Mouse (Mus musculus) adipocyte (in vitro differentiated cells): ENCODE results near the gene Car10.
A peak's percentile ranks its signal among the peaks of the same experiment; 100 is the strongest.

Experiments
- DNase-seq: peaks from one replicate; pipeline ENCODE4 v3.0.0-alpha.2; 2016; ENCODE audit warnings: low spot score

Gene Car10

GRCm38 (mm10) chr11:93097941-93098828 is at the start of gene Car10:
TSS of gene Car10 (plus strand) at chr11:93098028.
- DNase-seq: no peak

DNA sequence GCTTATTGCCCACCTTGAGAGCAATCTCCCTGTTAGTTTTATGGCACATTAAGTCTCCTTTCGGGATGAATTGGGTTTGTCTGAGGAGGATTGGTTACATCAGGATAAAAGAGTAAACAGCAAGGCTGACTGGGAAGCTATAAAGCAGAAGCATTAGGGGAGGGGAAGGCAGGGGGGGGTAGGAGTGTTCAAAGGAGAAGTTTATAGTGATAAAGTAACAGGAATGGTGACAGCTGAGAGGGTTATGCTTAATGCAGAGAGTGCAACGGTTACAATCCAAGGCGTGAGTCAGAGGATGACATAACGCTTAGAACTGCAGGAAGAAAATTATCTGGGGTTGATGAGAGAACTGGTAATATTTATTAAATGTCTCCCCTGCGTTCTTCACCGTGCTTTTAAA is 32.8 kb upstream of the Car10 start:
- DNase-seq: no peak

GRCm38 (mm10) chr11:93065656-93066181 is 32.1 kb upstream of the Car10 start:
- DNase-seq: no peak

DNA sequence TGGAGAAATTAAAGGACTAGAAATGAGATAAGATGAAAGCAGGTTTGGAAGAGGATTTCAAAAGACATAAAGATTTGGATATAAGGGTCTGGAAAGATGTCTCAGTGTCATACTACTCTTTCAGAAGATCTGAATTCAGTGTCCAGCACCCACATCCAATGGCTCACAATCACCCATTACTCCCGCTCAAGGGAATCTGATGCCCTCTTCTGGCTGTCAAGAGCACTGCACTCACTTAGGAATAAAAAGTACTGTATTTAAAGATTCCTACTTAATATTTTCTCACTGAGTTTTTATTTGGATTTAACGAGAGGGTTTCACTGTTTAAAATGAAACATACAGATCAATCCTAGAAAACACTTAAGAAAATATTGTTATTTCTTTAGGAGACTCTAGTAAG is 2.2 kb upstream of the Car10 start:
- DNase-seq: no peak

GRCm38 (mm10) chr11:93097001-93097400 is 827 bp upstream of the Car10 start:
- DNase-seq: peak; percentile 14

DNA sequence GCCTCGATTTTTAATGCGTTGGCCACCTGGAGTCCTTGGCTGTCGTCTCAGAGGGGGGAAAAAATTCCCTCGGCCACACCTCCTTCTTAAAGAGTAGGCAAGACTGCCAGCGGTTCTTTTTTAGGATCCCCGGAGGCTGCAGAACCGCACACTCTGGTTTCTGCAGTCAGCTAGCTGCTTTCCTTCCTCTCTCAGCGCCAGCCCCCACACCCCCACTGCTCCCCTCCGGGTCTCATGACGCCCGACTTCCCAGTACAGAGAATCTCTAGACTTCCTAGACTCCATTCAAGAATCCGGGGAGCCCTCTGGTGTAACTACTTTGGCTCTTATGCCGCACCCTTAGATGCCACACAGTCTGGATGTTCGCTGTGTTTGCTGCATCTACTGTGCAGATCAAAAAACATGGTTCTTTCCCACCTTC is 387 bp upstream of the Car10 start:
- DNase-seq: no peak

DNA sequence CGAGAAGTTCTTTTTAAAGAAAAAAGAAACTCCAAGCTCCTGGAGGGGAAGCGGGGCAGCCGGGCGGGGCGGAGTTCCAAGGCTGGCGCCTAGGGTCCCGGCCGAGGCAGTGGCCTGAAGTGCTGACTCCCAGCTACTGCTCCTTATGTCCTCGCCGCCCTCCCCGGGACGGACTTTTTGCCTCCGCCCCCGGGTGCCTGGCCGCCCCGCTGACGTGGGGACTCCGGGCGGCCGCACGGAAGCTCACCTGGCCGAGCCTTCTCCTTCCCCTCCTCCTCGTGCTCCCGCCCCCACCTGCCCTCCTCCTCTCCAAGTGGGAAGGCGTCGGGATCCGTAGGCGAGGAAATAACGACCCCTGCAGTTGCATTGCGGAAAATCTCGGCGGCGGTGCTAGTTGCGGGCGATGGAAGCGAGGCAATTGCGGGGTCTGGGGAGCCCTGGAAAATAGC is 1.1 kb downstream of the Car10 start:
- DNase-seq: no peak

DNA sequence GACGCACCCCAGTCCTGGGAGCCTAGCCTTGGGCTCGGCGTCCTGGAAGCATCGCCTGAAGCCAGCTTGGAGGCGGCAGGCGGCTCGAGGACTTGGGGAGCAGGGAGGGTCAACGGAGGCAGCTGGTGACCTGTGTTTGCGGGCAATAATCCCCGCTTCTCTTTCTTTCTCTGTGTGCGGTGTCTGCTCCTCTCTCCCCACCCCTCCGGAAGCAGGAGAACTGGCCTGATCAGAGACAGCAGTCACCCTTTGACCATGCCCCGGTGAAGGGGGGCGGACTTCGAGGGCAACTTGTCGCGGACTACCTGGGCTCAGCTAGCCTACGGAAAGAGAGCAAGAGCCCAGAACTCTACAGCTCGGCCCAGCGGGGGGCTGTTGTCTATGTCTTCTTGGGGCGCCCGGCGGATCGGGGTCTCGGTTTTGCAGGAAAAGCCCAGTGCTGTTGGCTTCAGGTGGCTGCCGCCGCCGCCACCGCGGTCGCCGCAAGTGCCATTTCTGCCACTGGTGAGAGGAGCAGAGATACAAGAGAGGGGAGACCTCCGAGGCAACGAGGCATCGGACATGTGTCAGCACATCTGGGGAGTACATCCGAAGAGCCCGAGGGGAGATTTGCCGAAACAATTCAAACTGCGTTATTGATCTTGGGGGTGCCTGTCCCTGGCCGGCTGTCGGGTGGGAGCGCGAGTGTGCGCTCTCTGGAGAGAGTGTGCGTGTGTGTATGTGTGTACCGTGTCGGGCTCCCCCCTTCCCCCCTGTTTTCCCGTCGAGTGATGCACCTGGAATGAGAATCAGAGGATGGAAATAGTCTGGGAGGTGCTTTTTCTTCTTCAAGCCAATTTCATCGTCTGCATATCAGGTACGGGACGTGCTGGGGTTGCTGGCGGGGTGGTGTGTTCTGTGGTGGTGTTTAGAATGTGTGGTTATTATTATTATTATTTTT is 1.9 kb downstream of the Car10 start:
- DNase-seq: no peak

GRCm38 (mm10) chr11:93100606-93101005 is 2.8 kb downstream of the Car10 start:
- DNase-seq: no peak

- DNase-seq: no peak
Measured at GRCm38 (mm10) chr11:93101106-93101505, 3.3 kb downstream of the Car10 start.

GRCm38 (mm10) chr11:93102321-93102720 is 4.5 kb downstream of the Car10 start:
- DNase-seq: no peak

DNA sequence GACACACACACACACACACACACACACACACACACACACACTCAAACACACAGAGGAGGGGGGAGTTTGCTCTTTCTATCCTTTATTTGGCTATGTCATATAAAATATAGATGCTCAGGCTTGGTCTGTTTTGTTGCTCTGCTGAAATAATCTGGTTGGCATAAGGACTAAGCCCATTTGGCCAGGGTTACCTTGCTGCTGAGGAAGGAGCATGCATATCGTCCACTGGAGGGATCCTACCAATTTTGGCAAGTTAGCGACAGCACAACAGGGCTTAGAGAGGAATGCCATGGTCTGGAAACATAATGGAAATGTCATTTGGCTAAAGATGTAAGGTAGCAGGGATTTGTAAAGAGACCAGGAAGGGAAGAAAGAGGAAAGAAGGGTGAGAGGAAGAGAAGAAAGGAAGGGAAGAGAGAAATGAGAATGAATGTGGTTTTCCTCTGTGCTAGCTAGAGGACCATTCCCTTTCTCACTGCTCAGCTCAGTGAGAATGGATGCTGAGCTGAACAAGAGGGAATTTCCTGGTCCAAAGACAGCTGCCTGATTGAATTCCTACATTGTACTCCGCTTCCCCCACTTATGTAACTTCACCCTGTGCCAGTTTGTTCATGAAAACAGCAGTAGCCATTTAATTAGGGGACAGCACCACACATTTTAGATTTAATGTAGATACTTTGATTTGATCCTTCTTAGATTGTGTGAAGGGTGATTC is 5.4 kb downstream of the Car10 start:
- DNase-seq: no peak

DNA sequence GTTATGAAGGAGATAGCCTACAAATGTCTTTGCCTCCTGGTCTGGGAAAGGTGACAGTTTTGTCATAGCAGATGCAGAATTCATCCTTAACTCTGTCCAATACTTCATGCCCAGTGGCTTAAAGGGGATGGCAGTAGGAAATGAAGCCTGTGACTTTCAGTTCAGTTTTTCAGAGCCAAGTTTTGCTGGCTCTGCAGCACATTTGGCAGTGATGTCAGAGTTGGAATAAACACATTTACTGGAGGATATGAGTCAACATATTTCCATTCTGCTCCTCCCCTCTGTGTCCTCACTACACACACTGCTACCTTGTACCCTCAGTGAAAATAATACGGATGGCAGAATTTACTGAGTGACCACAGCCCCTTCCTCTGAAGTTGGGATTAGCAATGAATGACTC is 11.6 kb downstream of the Car10 start:
- DNase-seq: peak; percentile 15

DNA sequence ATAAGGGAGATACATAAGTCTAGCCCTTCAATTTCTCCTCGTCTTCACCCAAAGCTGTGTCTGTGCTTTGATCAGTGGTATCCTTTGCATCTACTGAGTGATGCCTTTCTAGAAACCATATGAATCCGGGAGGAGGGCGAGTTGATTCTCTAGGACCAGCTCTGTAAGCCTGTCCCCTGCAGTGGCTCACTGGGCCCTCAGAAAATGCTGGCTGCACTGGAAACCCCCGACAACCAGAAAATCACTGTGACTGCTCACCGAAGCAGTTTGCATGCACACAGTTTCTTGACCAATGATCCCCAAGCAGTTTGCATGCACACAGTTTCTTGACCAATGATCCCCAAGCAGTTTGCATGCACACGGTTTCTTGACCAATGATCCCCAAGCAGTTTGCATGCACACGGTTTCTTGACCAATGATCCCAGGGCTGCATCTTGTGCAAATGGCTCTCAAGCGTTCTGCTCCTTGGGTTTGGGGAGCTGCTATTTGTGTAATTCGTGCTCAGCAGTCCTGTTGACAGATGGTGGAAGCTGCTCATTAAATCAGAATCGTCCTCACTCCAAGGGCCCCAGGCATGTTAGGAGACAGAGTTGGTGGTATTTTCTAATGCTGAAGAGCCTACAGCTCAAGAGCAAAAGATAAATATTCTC is 23.1 kb downstream of the Car10 start:
- no peak for DNase-seq

DNA sequence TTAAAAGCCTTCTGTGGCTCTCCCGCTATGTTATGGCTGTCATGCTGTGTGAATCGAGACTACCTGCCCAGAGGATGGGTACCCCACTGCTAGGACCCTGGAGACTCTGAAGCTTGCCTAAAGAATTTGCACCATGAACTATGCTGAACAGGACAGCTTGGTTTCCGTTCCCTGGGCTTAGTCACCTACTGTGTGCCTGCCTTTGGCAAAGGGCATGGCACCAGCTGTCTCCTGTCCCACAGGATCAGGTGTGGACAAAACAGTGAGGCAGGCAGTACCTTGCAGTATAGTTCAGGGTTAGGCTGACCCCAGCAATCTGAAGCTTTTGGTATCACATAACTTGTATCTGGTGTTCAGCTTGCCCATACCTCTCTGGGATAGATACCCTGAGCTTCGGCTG is 25.9 kb downstream of the Car10 start:
- no peak for DNase-seq

- DNase-seq: no peak
Measured at GRCm38 (mm10) chr11:93126466-93126865, 28.6 kb downstream of the Car10 start.

GRCm38 (mm10) chr11:93128481-93128880 is 30.7 kb downstream of the Car10 start:
- no peak for DNase-seq

DNA sequence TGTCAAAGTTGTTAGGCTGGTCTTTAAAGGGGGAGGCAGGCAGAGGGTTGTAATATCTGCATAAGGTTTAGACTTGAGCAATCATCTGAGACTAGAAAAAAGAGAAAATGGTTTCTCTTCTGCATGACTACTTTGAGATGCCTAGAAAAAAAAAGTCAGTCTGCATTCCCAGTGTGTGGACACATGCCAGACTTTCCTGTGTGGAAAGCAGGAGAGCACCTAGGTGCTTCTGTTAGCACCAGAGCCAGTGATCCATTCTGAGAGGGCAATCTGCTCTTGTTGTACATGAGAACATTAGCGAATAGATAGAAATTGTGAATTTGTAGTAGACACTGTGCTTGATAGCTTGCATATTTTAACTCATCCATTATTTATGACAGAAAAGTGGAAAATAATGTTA is 40.0 kb downstream of the Car10 start:
- no peak for DNase-seq

- no peak for DNase-seq
Measured at GRCm38 (mm10) chr11:93141727-93142126, 43.9 kb downstream of the Car10 start.

- DNase-seq: peak; percentile 8
Measured at GRCm38 (mm10) chr11:93144544-93144943, 46.7 kb downstream of the Car10 start.

- no peak for DNase-seq
Measured at GRCm38 (mm10) chr11:93154910-93155309, 57.1 kb downstream of the Car10 start.
